Mouse (Mus musculus): ENCODE data around the gene Klrb1f. TPM values are rescaled to one million over a fixed set of nuclear protein-coding genes. Genes with fewer than 3 reads are reported as not detected.
A peak's percentile ranks its signal among the peaks of the same experiment; 100 is the strongest.
"Not testable (repeated sequence)": the region's sequence is repeated elsewhere in the genome, so short reads cannot be mapped to it uniquely, and the experiment has no call there.

Klrb1f gene
- total RNA-seq, 4 experiments from 2014 or later: not detected

- peak in 1 of 2 experiments; percentile 6 for DNase-seq (ENCODE audit: low spot score in 2 of 2)
Observed at GRCm38 (mm10) chr6:129048857-129049473, 3.3 kb downstream of the Klrb1f start.

DNA sequence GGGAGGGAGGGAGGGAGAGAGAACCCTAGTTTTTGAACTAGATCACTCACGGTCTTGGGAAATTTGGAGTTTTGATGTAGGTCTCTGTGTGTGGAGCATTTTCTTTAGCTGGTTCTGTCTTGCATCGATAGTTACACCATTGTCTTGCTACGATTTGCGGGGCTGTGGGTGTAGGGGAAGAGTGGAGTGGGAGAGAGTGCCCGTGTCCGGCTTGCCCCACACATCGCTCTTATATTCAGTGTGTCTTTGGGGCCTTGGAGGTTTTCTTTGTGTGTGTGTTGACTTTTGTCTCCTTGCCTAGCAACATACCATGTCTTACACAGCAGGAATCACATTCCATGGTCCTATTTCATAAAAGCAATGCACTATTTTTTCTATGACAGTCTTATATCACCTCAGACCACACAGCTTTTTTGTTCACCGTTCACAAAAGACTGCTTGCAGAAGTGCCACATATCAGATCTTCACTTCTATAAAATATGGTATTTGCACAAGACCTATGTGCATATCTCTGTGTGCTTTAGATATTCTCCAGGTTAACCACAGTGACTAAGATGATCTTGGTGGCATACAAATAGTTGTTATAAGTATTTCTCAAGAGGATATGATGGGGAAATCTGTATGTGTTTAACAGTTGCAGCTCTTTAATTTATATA lies 4.0 kb downstream of the Klrb1f start:
- no peak for DNase-seq (ENCODE audit: low spot score in 2 of 2)

DNA sequence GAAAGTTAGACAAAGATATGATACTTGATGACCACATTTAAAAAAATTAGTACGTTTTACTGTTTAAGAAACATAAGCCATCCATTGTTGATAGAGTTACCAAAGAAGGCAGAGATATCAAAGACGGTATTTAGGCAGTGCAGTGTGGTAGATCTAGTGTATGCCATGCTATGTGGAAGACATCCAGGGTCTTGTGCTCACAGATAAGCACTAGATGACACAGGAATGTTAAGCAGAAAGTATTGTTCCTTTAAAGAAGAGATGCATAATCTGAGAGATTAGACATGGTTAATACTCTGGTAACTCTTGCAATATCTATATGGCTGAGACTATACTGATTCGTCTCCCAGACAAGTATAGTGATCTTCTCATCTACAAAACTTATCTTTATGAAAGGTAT lies 5.4 kb downstream of the Klrb1f start:
- DNase-seq (ENCODE audit: low spot score in 2 of 2): no peak

- no peak for DNase-seq (ENCODE audit: low spot score in 2 of 2)
Observed at GRCm38 (mm10) chr6:129051731-129052130, 6.0 kb downstream of the Klrb1f start.

- DNase-seq (ENCODE audit: low spot score in 2 of 2): no peak
Observed at GRCm38 (mm10) chr6:129056237-129056636, 10.5 kb downstream of the Klrb1f start.

- no peak for DNase-seq (ENCODE audit: low spot score in 2 of 2)
Observed at GRCm38 (mm10) chr6:129058013-129058412, 12.3 kb downstream of the Klrb1f start.

- DNase-seq (ENCODE audit: low spot score in 2 of 2): no peak
Observed at GRCm38 (mm10) chr6:129065407-129065806, 19.7 kb downstream of the Klrb1f start.

- DNase-seq (ENCODE audit: low spot score in 2 of 2): no peak
Observed at GRCm38 (mm10) chr6:129065857-129066256, 20.2 kb downstream of the Klrb1f start.

- DNase-seq (ENCODE audit: low spot score in 2 of 2): no peak
Observed at GRCm38 (mm10) chr6:129066530-129066929, 20.8 kb downstream of the Klrb1f start.

GRCm38 (mm10) chr6:129066986-129067385 lies 21.3 kb downstream of the Klrb1f start:
- no peak for DNase-seq (ENCODE audit: low spot score in 2 of 2)

DNA sequence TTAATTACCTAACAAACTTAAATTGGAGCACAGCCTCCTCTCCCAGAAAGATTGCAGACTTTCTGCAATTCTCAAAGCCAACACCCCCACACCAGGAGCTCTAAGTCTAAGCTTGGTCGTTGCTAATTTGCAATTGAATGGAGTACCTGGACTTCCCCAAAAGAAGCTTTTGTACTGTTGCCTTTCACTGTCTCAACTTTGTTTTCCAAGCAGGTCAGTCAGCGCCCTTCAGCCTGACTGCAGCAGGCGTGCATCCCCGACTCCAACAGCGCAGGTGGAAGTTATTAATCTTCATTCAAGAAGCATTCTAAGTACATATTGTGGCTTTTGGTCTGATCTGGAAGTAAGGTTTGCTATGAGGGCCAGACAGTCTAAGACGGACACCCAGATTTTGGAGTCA lies 39.4 kb downstream of the Klrb1f start:
- DNase-seq (ENCODE audit: low spot score in 2 of 2): no peak

GRCm38 (mm10) chr6:129086031-129086430 lies 40.3 kb downstream of the Klrb1f start:
- not testable (repeated sequence) for DNase-seq (ENCODE audit: low spot score in 2 of 2)

- DNase-seq (ENCODE audit: low spot score in 2 of 2): no peak
Observed at GRCm38 (mm10) chr6:129088161-129088560, 42.5 kb downstream of the Klrb1f start.

DNA sequence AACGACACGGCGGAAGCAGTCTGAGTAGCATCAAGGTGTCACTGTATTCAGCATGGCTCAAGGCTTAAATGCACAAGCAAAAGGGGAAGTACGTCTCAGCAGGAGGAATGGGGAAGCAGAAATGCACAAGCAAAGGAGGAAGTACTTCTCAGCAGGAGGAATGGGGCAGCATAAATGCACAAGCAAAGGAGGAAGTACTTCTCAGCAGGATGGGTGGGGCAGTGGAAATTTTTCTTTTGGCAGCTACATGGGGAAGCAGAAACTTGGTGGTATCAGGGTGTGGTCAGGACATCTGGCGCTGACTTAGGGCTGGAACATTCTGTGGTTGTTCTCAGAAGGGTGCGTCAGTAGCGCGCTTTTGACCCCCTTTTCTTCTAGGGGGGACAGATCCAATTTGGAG lies 42.9 kb downstream of the Klrb1f start:
- DNase-seq (ENCODE audit: low spot score in 2 of 2): not testable (repeated sequence)

- DNase-seq (ENCODE audit: low spot score in 2 of 2): no peak
Observed at GRCm38 (mm10) chr6:129095166-129095565, 49.5 kb downstream of the Klrb1f start.

GRCm38 (mm10) chr6:129097929-129098328 lies 52.2 kb downstream of the Klrb1f start:
- DNase-seq (ENCODE audit: low spot score in 2 of 2): no peak

- not testable (repeated sequence) for DNase-seq (ENCODE audit: low spot score in 2 of 2)
Observed at GRCm38 (mm10) chr6:129100794-129101193, 55.1 kb downstream of the Klrb1f start, which contains the start of gene Clec2e. Gene Clec2e (minus strand): TSS chr6:129100913.

GRCm38 (mm10) chr6:129101604-129102003 lies 55.9 kb downstream of the Klrb1f start:
- no peak for DNase-seq (ENCODE audit: low spot score in 2 of 2)

DNA sequence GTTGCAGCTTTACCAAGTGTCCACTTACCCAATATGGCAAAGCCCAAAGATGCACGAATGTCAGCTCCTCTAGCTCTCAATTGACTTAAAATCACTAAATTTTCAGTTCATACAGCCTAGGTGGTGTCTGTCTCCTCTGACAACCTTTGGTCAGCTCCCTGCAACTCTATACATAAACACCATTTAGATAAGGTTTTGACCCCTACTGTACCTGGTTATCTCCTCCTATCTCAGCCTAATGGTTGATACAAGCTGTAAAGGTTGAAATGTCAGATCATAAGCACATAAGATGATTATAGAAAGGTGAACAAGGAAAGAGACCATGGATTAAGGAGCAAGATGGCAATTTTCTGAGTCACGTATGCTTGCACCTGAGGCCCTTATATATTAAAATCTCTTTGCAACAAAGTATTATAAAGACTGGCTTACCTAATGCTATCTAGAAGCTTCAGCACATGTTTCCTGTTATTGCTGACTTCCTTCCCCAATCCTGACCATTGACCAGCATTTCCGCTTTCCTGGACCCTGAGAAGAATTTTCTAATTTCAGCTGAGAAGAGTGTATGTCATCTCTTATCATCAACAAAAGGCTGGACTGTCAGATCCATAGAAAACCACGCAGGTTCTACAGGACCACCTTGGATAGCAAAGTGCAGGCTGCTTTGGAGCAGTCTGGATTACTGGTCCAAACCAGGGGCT lies 57.3 kb downstream of the Klrb1f start:
- DNase-seq (ENCODE audit: low spot score in 2 of 2): no peak
